Mouse (Mus musculus) lung, postnatal 4 days (tissue): ENCODE results near the gene Cysrt1.
"Not testable (repeated sequence)": the region's sequence is repeated elsewhere in the genome, so short reads cannot be mapped to it uniquely, and the experiment has no call there.

Experiments
- DNase-seq, 2 experiments: peaks; one replicate each; pipeline ENCODE4 v3.0.0; 2021

The Cysrt1 gene

GRCm38 (mm10) chr2:25264286-25264660, 22.0 kb upstream of the Cysrt1 start:
- DNase-seq, result no peak

GRCm38 (mm10) chr2:25263623-25264285, 21.5 kb upstream of the Cysrt1 start:
- DNase-seq, result no peak

- DNase-seq, result peak; percentile 50 to 53
These were observed 20.8 kb upstream of the Cysrt1 start for GRCm38 (mm10) chr2:25262795-25263622.

GRCm38 (mm10) chr2:25262291-25262767, 20.1 kb upstream of the Cysrt1 start, which contains the start of gene Tprn:
Gene Tprn, plus strand, starts transcription at chr2:25262618.
- peak; percentile 94 to 97 for DNase-seq

- no peak for DNase-seq
These were observed 19.6 kb upstream of the Cysrt1 start for GRCm38 (mm10) chr2:25261870-25262269.

GRCm38 (mm10) chr2:25258887-25259286, 16.6 kb upstream of the Cysrt1 start:
- no peak for DNase-seq

GRCm38 (mm10) chr2:25257250-25257649, 15.0 kb upstream of the Cysrt1 start:
- DNase-seq, result not testable (repeated sequence)

- peak in 1 of 2 experiments; percentile 75 for DNase-seq
These were observed 14.3 kb upstream of the Cysrt1 start for GRCm38 (mm10) chr2:25256443-25257109.

GRCm38 (mm10) chr2:25255284-25255779, 13.1 kb upstream of the Cysrt1 start, which contains the start of gene Tmem203:
Gene Tmem203, plus strand, starts transcription at chr2:25255439.
- peak; percentile 88 to 89 for DNase-seq

- DNase-seq, result peak in 1 of 2 experiments; percentile 40
These were observed 10.1 kb upstream of the Cysrt1 start for GRCm38 (mm10) chr2:25252331-25252730.

- no peak for DNase-seq
These were observed 4.2 kb upstream of the Cysrt1 start, which contains the start of gene AL732309.1 for GRCm38 (mm10) chr2:25246183-25247072. Gene AL732309.1, minus strand, starts transcription at chr2:25246863.

GRCm38 (mm10) chr2:25244144-25244543, 1.9 kb upstream of the Cysrt1 start:
- no peak for DNase-seq

- DNase-seq, result no peak
These were observed 1.1 kb upstream of the Cysrt1 start for GRCm38 (mm10) chr2:25243342-25243741.

GRCm38 (mm10) chr2:25241438-25241775, 845 bp downstream of the Cysrt1 start:
- DNase-seq, result no peak

- DNase-seq, result peak; percentile 77 to 85
These were observed 1.4 kb downstream of the Cysrt1 start for GRCm38 (mm10) chr2:25240723-25241437.

GRCm38 (mm10) chr2:25240310-25240709, 1.9 kb downstream of the Cysrt1 start:
- DNase-seq, result no peak

- no peak for DNase-seq
These were observed 2.5 kb downstream of the Cysrt1 start for GRCm38 (mm10) chr2:25239766-25240165.

- no peak for DNase-seq
These were observed 4.1 kb downstream of the Cysrt1 start for GRCm38 (mm10) chr2:25238106-25238505.

GRCm38 (mm10) chr2:25237522-25237921, 4.7 kb downstream of the Cysrt1 start:
- DNase-seq, result peak in 1 of 2 experiments; percentile 64

- no peak for DNase-seq
These were observed 5.6 kb downstream of the Cysrt1 start, which contains the start of gene Rnf224 for GRCm38 (mm10) chr2:25236614-25237013. Gene Rnf224, minus strand, starts transcription at chr2:25236787.

- no peak for DNase-seq
These were observed 7.6 kb downstream of the Cysrt1 start for GRCm38 (mm10) chr2:25234551-25235220.
